8 mouse cellular contexts compared by ENCODE assay signal in the genomic region with DNA sequence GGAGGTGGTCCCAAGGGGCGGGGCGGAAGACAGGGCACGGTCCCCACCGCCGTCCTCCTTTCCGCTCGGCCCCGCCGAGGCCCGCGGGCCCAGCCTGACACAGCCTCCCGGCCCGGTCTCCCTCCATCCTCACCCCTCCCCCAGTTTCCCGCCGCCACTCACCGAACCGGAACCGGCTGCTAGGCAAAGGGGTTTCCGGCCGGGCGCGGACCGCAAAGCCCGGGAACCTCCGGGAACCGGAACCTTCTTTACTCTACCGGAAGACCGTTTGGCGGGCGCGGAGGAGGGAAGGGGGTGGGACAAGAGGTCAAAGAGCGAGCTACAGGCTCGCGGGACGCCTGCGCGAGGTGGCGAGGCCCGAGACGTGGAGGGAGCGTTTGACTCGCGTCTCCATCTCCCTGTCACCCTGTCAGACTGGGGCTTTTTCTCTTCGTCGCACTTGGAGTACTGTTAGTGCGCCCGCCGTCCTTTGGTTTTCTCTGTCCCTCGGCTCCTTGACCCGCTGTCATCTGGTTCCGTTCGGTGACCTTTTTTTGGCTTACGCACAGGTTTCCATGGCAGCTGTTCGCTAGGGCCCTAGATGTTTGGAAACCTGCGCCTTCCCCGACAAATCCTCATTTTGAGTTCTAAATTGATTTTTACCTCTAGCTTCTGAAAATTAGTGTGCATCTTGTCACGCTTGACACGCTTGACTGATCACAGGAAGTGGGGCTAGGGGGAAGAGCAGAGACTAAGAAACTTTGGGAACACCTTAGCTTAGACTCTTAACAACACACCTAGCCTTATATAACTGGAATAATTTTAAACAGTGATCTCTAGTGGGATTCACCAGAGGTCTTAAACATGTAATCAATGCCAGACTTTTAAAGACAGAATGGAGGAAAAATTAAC. TPM values are rescaled to one million over a fixed set of nuclear protein-coding genes. Genes with fewer than 3 reads are reported as not detected.
A peak's percentile ranks its signal among the peaks of the same experiment; 100 is the strongest.
DNase-seq lines count a peak whose midpoint lies in the region; ATAC-seq and TF ChIP-seq lines count a peak whose summit lies in the region.

TSS of gene Senp1 (minus strand) at position 624 of the 891 bp plus-strand sequence.

- peak; percentile 89 for ATAC-seq in embryonic facial prominence, embryonic 15.5 days (ENCODE audit: insufficient number of reproducible peaks, low FRiP score, low TSS enrichment, low read depth)
- peak; percentile 94 for ATAC-seq in kidney, embryonic 15.5 days (replicated peaks; ENCODE audit: low FRiP score)
- ATAC-seq in monocyte, adult 5-6 weeks (replicated peaks; ENCODE audit: insufficient number of reproducible peaks, low FRiP score, low TSS enrichment, poor library complexity, severe bottlenecking) = peak; percentile 79

- peak; percentile 96 for DNase-seq in 416B (ENCODE audit: low read depth)
- peak; percentile 92 to 93 for DNase-seq in heart, adult 9 months (ENCODE audit: low spot score in 2 of 2)
- peak; percentile 91 for DNase-seq in liver
- peak; percentile 87 to 94 for DNase-seq in spleen, postnatal 4 days (ENCODE audit: low spot score in 2 of 2)

- WGBS in bone marrow, adult 2 months = under 1% methylated on average over 57 of the region's 58 CpGs
- WGBS in embryonic facial prominence, embryonic 15.5 days = under 1% methylated on average over 58 of the region's 58 CpGs
- WGBS in kidney, embryonic 15.5 days = under 1% methylated on average over 56 of the region's 58 CpGs

- H3K4me1 ChIP-seq in bone marrow, adult 2 months (ENCODE audit: control insufficient read depth, insufficient read depth, low read length) = peaks cover 2% of the 10 kb centered on the region
- H3K4me1 ChIP-seq in embryonic facial prominence, embryonic 15.5 days = peaks cover 15% of the 10 kb centered on the region
- H3K4me1 ChIP-seq in kidney, embryonic 15.5 days = peaks cover 16% of the 10 kb centered on the region

- peak within 1 kb of the TSS; percentile 65 for H3K4me2 ChIP-seq in embryonic facial prominence, embryonic 15.5 days (replicated peaks)
- peak within 1 kb of the TSS; percentile 70 for H3K4me2 ChIP-seq in kidney, embryonic 15.5 days

- peak within 1 kb of the TSS; percentile 91 for H3K27ac ChIP-seq in bone marrow, adult 2 months (ENCODE audit: control insufficient read depth, insufficient read depth, low read depth, low read length, poor library complexity)
- peak within 1 kb of the TSS; percentile 98 for H3K27ac ChIP-seq in embryonic facial prominence, embryonic 15.5 days (replicated peaks)
- H3K27ac ChIP-seq in kidney, embryonic 15.5 days = peak within 1 kb of the TSS; percentile 100

- peak within 1 kb of the TSS; percentile 71 for H3K4me3 ChIP-seq in bone marrow, adult 2 months (replicated peaks; ENCODE audit: control insufficient read depth, low read depth, low read length)
- H3K4me3 ChIP-seq in embryonic facial prominence, embryonic 15.5 days (replicated peaks) = peak within 1 kb of the TSS; percentile 99
- peak within 1 kb of the TSS; percentile 98 for H3K4me3 ChIP-seq in kidney, embryonic 15.5 days (replicated peaks)

- no peaks in the 10 kb centered on the region for H3K27me3 ChIP-seq in embryonic facial prominence, embryonic 15.5 days
- no peaks in the 10 kb centered on the region for H3K27me3 ChIP-seq in kidney, embryonic 15.5 days

- TF ChIP-seq POLR2A in bone marrow, adult 2 months (IDR thresholded peaks at IDR 0.05; ENCODE audit: borderline replicate concordance, control insufficient read depth, low read depth, low read length) = peak; percentile 65

- no peaks in the 10 kb centered on the region for H3K9me3 ChIP-seq in embryonic facial prominence, embryonic 15.5 days (replicated peaks)
- H3K9me3 ChIP-seq in kidney, embryonic 15.5 days (replicated peaks) = no peaks in the 10 kb centered on the region

- no peak for TF ChIP-seq CTCF in bone marrow, adult 2 months (IDR thresholded peaks at IDR 0.05; ENCODE audit: control insufficient read depth, insufficient read depth, low read length)

- H3K9ac ChIP-seq in embryonic facial prominence, embryonic 15.5 days = peak within 1 kb of the TSS; percentile 85
- H3K9ac ChIP-seq in kidney, embryonic 15.5 days = peak within 1 kb of the TSS; percentile 93

- 0 out of 2 replicates have a peak, but pooled peaks cover under 1% of the 10 kb centered on the region for H3K36me3 ChIP-seq in embryonic facial prominence, embryonic 15.5 days
- peaks cover 3% of the 10 kb centered on the region for H3K36me3 ChIP-seq in kidney, embryonic 15.5 days

RNA-seq across cellular contexts. Expression of gene Senp1, which starts in this region (rescaled TPM):
- 23.1 and 27.6 TPM in 2 replicates for polyA plus RNA-seq in bone marrow, adult 2 months (2011; ENCODE audit: insufficient read depth, insufficient read length, low replicate concordance, missing spikeins)
- polyA plus RNA-seq in embryonic facial prominence, embryonic 15.5 days (2015; fragmentation: Nextera tagmentation; extraction: Ambion mirVana) = 27.8 and 28.1 TPM in 2 replicates
- polyA plus RNA-seq in kidney, embryonic 15.5 days (2015; fragmentation: Nextera tagmentation; extraction: Ambion mirVana) = 34.0 and 34.3 TPM in 2 replicates
- 39.4 to 66.2 TPM (median 59.8 TPM) in 3 replicates for total RNA-seq in monocyte, adult 5-6 weeks (2017)

Comparison
In these comparisons a context has a peak if more than half of its experiments do, and no peak if none do; other contexts are left out.
1. Peak in every context shown above with its lines: DNase-seq, ATAC-seq, H3K4me3 ChIP-seq and H3K27ac ChIP-seq.